Mouse (Mus musculus) ES-Bruce4 (cell line): Measurements from ENCODE around the gene Padi3.

Experiments
- CTCF ChIP-seq: IDR thresholded peaks from one replicate; pipeline ENCODE4 v1.8.1; 2011; ENCODE audit warnings: low read depth, low read length
- POLR2A ChIP-seq: IDR thresholded peaks from one replicate; pipeline ENCODE4 v1.8.1; 2011; ENCODE audit warnings: low read length; ENCODE audit not compliant: insufficient read depth

GRCm38 (mm10) chr4:140837879-140838278 is 27.4 kb upstream of the Padi3 start:
- no peak for TF ChIP-seq CTCF
- TF ChIP-seq POLR2A = no peak
